Mouse (Mus musculus): ENCODE data around the gene Ptges. TPM values are rescaled to one million over a fixed set of nuclear protein-coding genes. Genes with fewer than 3 reads are reported as not detected.
A peak's percentile ranks its signal among the peaks of the same experiment; 100 is the strongest.

Ptges gene
- polyA plus RNA-seq, 1 experiment from 2014 or later: 4.4 TPM

- no peak for ATAC-seq
- 85% methylated on average over 8 of the region's 8 CpGs for WGBS
- H3K27me3 ChIP-seq (replicated peaks; ENCODE audit: control insufficient read depth, insufficient read depth, low read length): no peaks in the 10 kb centered on the region
- no peak overlapping the region for H3K27ac ChIP-seq (ENCODE audit: low read length)
- no peak overlapping the region for H3K9ac ChIP-seq (replicated peaks; ENCODE audit: low read depth, low read length)
- peaks cover 7% of the 10 kb centered on the region for H3K4me1 ChIP-seq (replicated peaks; ENCODE audit: control insufficient read depth, insufficient read depth, low read length)
- H3K9me3 ChIP-seq (ENCODE audit: control insufficient read depth, low read length): no peaks in the 10 kb centered on the region
- no peaks in the 10 kb centered on the region for H3K36me3 ChIP-seq (ENCODE audit: control insufficient read depth, insufficient read depth)
- H3K4me3 ChIP-seq (replicated peaks; ENCODE audit: low read length): no peak overlapping the region
- H3K4me2 ChIP-seq (ENCODE audit: low read length): no peak overlapping the region
Observed at GRCm38 (mm10) chr2:30905906-30906305, 23.8 kb downstream of the Ptges start.

GRCm38 (mm10) chr2:30904991-30905390 lies 24.7 kb downstream of the Ptges start:
- H3K36me3 ChIP-seq (ENCODE audit: control insufficient read depth, insufficient read depth): no peaks in the 10 kb centered on the region
- ATAC-seq: no peak
- 84% methylated on average over 7 of the region's 7 CpGs for WGBS
- H3K9me3 ChIP-seq (ENCODE audit: control insufficient read depth, low read length): no peaks in the 10 kb centered on the region
- H3K27ac ChIP-seq (ENCODE audit: low read length): no peak overlapping the region
- no peak overlapping the region for H3K4me3 ChIP-seq (replicated peaks; ENCODE audit: low read length)
- no peaks in the 10 kb centered on the region for H3K27me3 ChIP-seq (replicated peaks; ENCODE audit: control insufficient read depth, insufficient read depth, low read length)
- H3K4me1 ChIP-seq (replicated peaks; ENCODE audit: control insufficient read depth, insufficient read depth, low read length): peaks cover 7% of the 10 kb centered on the region
- no peak overlapping the region for H3K9ac ChIP-seq (replicated peaks; ENCODE audit: low read depth, low read length)
- H3K4me2 ChIP-seq (ENCODE audit: low read length): no peak overlapping the region

GRCm38 (mm10) chr2:30904231-30904630 lies 25.4 kb downstream of the Ptges start:
- H3K27ac ChIP-seq (ENCODE audit: low read length): no peak overlapping the region
- H3K36me3 ChIP-seq (ENCODE audit: control insufficient read depth, insufficient read depth): no peaks in the 10 kb centered on the region
- peaks cover 7% of the 10 kb centered on the region for H3K4me1 ChIP-seq (replicated peaks; ENCODE audit: control insufficient read depth, insufficient read depth, low read length)
- no peaks in the 10 kb centered on the region for H3K9me3 ChIP-seq (ENCODE audit: control insufficient read depth, low read length)
- no peak for ATAC-seq
- H3K4me3 ChIP-seq (replicated peaks; ENCODE audit: low read length): no peak overlapping the region
- H3K9ac ChIP-seq (replicated peaks; ENCODE audit: low read depth, low read length): no peak overlapping the region
- no peaks in the 10 kb centered on the region for H3K27me3 ChIP-seq (replicated peaks; ENCODE audit: control insufficient read depth, insufficient read depth, low read length)
- H3K4me2 ChIP-seq (ENCODE audit: low read length): no peak overlapping the region
- WGBS: 78% methylated on average over 6 of the region's 6 CpGs

GRCm38 (mm10) chr2:30902726-30903722 lies 26.6 kb downstream of the Ptges start:
- Histone ChIP-seq H3K4me2 (ENCODE audit: low read length) (peak overlapping the region; percentile 51), H3K36me3 (ENCODE audit: control insufficient read depth, insufficient read depth) (no peaks in the 10 kb centered on the region), H3K9ac (replicated peaks; ENCODE audit: low read depth, low read length) (peak overlapping the region; percentile 16; the same call in 1 of the 2 replicates), H3K27me3 (replicated peaks; ENCODE audit: control insufficient read depth, insufficient read depth, low read length) (no peaks in the 10 kb centered on the region), H3K4me1 (replicated peaks; ENCODE audit: control insufficient read depth, insufficient read depth, low read length) (peaks cover 7% of the 10 kb centered on the region), H3K4me3 (replicated peaks; ENCODE audit: low read length) (peak overlapping the region; percentile 21), H3K27ac (ENCODE audit: low read length) (no peak overlapping the region), H3K9me3 (ENCODE audit: control insufficient read depth, low read length) (no peaks in the 10 kb centered on the region)
- 11% methylated on average over 32 of the region's 37 CpGs for WGBS
- ATAC-seq: peak; percentile 52; the same call in 1 of the 2 replicates

- peak overlapping the region; percentile 21 for H3K4me3 ChIP-seq (replicated peaks; ENCODE audit: low read length)
- H3K9me3 ChIP-seq (ENCODE audit: control insufficient read depth, low read length): no peaks in the 10 kb centered on the region
- ATAC-seq: no peak
- peak overlapping the region; percentile 16; the same call in 1 of the 2 replicates for H3K9ac ChIP-seq (replicated peaks; ENCODE audit: low read depth, low read length)
- H3K27ac ChIP-seq (ENCODE audit: low read length): no peak overlapping the region
- no peaks in the 10 kb centered on the region for H3K27me3 ChIP-seq (replicated peaks; ENCODE audit: control insufficient read depth, insufficient read depth, low read length)
- 43% methylated on average over 8 of the region's 8 CpGs for WGBS
- H3K4me2 ChIP-seq (ENCODE audit: low read length): peak overlapping the region; percentile 51; the same call in 1 of the 2 replicates
- peaks cover 9% of the 10 kb centered on the region for H3K4me1 ChIP-seq (replicated peaks; ENCODE audit: control insufficient read depth, insufficient read depth, low read length)
- no peaks in the 10 kb centered on the region for H3K36me3 ChIP-seq (ENCODE audit: control insufficient read depth, insufficient read depth)
Observed at GRCm38 (mm10) chr2:30902256-30902655, 27.4 kb downstream of the Ptges start.

- WGBS: 66% methylated on average over 6 of the region's 6 CpGs
- H3K27me3 ChIP-seq (replicated peaks; ENCODE audit: control insufficient read depth, insufficient read depth, low read length): no peaks in the 10 kb centered on the region
- no peak overlapping the region for H3K4me2 ChIP-seq (ENCODE audit: low read length)
- H3K9me3 ChIP-seq (ENCODE audit: control insufficient read depth, low read length): no peaks in the 10 kb centered on the region
- H3K4me1 ChIP-seq (replicated peaks; ENCODE audit: control insufficient read depth, insufficient read depth, low read length): peaks cover 10% of the 10 kb centered on the region
- H3K27ac ChIP-seq (ENCODE audit: low read length): no peak overlapping the region
- no peaks in the 10 kb centered on the region for H3K36me3 ChIP-seq (ENCODE audit: control insufficient read depth, insufficient read depth)
- no peak overlapping the region for H3K4me3 ChIP-seq (replicated peaks; ENCODE audit: low read length)
- no peak for ATAC-seq
- H3K9ac ChIP-seq (replicated peaks; ENCODE audit: low read depth, low read length): no peak overlapping the region
Observed at GRCm38 (mm10) chr2:30901646-30902160, 28.0 kb downstream of the Ptges start.

GRCm38 (mm10) chr2:30899397-30900069 lies 30.1 kb downstream of the Ptges start:
- Histone ChIP-seq H3K36me3 (ENCODE audit: control insufficient read depth, insufficient read depth) (no peaks in the 10 kb centered on the region), H3K9ac (replicated peaks; ENCODE audit: low read depth, low read length) (no peak overlapping the region), H3K27ac (ENCODE audit: low read length) (no peak overlapping the region), H3K4me3 (replicated peaks; ENCODE audit: low read length) (no peak overlapping the region), H3K4me2 (ENCODE audit: low read length) (no peak overlapping the region), H3K4me1 (replicated peaks; ENCODE audit: control insufficient read depth, insufficient read depth, low read length) (peaks cover 10% of the 10 kb centered on the region), H3K9me3 (ENCODE audit: control insufficient read depth, low read length) (no peaks in the 10 kb centered on the region), H3K27me3 (replicated peaks; ENCODE audit: control insufficient read depth, insufficient read depth, low read length) (no peaks in the 10 kb centered on the region)
- ATAC-seq: no peak
- WGBS: 87% methylated on average over 14 of the region's 14 CpGs

- H3K4me3 ChIP-seq (replicated peaks; ENCODE audit: low read length): no peak overlapping the region
- no peak for ATAC-seq
- no peaks in the 10 kb centered on the region for H3K27me3 ChIP-seq (replicated peaks; ENCODE audit: control insufficient read depth, insufficient read depth, low read length)
- H3K27ac ChIP-seq (ENCODE audit: low read length): no peak overlapping the region
- 26% methylated on average over 6 of the region's 6 CpGs for WGBS
- no peaks in the 10 kb centered on the region for H3K9me3 ChIP-seq (ENCODE audit: control insufficient read depth, low read length)
- no peaks in the 10 kb centered on the region for H3K36me3 ChIP-seq (ENCODE audit: control insufficient read depth, insufficient read depth)
- H3K4me1 ChIP-seq (replicated peaks; ENCODE audit: control insufficient read depth, insufficient read depth, low read length): peaks cover 3% of the 10 kb centered on the region; the same call in 1 of the 2 replicates
- H3K4me2 ChIP-seq (ENCODE audit: low read length): no peak overlapping the region
- no peak overlapping the region for H3K9ac ChIP-seq (replicated peaks; ENCODE audit: low read depth, low read length)
Observed at GRCm38 (mm10) chr2:30897291-30897690, 32.4 kb downstream of the Ptges start.

GRCm38 (mm10) chr2:30893946-30894345 lies 35.7 kb downstream of the Ptges start:
- 81% methylated on average over 7 of the region's 7 CpGs for WGBS
- Histone ChIP-seq H3K36me3 (ENCODE audit: control insufficient read depth, insufficient read depth) (no peaks in the 10 kb centered on the region), H3K9me3 (ENCODE audit: control insufficient read depth, low read length) (no peaks in the 10 kb centered on the region), H3K27ac (ENCODE audit: low read length) (no peak overlapping the region), H3K4me3 (replicated peaks; ENCODE audit: low read length) (no peak overlapping the region), H3K4me1 (replicated peaks; ENCODE audit: control insufficient read depth, insufficient read depth, low read length) (peaks cover 3% of the 10 kb centered on the region; the same call in 1 of the 2 replicates), H3K9ac (replicated peaks; ENCODE audit: low read depth, low read length) (no peak overlapping the region), H3K27me3 (replicated peaks; ENCODE audit: control insufficient read depth, insufficient read depth, low read length) (no peaks in the 10 kb centered on the region), H3K4me2 (ENCODE audit: low read length) (no peak overlapping the region)
- ATAC-seq: no peak
